Mouse (Mus musculus): Measurements from ENCODE around the gene Nrxn3. TPM values are rescaled to one million over a fixed set of nuclear protein-coding genes. Genes with fewer than 3 reads are reported as not detected.

Nrxn3 gene
- total RNA-seq, 2 experiments from 2014 or later, result 147 to 197 TPM

- no peak for DNase-seq (ENCODE audit: extremely low spot score in 1 of 2, low spot score in 1 of 2)
These were observed 567.1 kb downstream of the Nrxn3 start for GRCm38 (mm10) chr12:89289589-89290274.

- no peak for DNase-seq (ENCODE audit: extremely low spot score in 1 of 2, low spot score in 1 of 2)
These were observed 568.3 kb downstream of the Nrxn3 start for GRCm38 (mm10) chr12:89290736-89291574.

GRCm38 (mm10) chr12:89302011-89302410 is 579.3 kb downstream of the Nrxn3 start:
- peak; percentile 75 to 88 for DNase-seq (ENCODE audit: extremely low spot score in 1 of 2, low spot score in 1 of 2)

- no peak for DNase-seq (ENCODE audit: extremely low spot score in 1 of 2, low spot score in 1 of 2)
These were observed 587.5 kb downstream of the Nrxn3 start for GRCm38 (mm10) chr12:89310200-89310599.

GRCm38 (mm10) chr12:89312586-89312985 is 589.9 kb downstream of the Nrxn3 start:
- peak in 1 of 2 experiments; percentile 30 for DNase-seq (ENCODE audit: extremely low spot score in 1 of 2, low spot score in 1 of 2)

- DNase-seq (ENCODE audit: extremely low spot score in 1 of 2, low spot score in 1 of 2), result no peak
These were observed 603.3 kb downstream of the Nrxn3 start for GRCm38 (mm10) chr12:89325864-89326560.

GRCm38 (mm10) chr12:89331474-89332263 is 609.0 kb downstream of the Nrxn3 start:
- no peak for DNase-seq (ENCODE audit: extremely low spot score in 1 of 2, low spot score in 1 of 2)

GRCm38 (mm10) chr12:89333486-89333885 is 610.8 kb downstream of the Nrxn3 start:
- DNase-seq (ENCODE audit: extremely low spot score in 1 of 2, low spot score in 1 of 2), result no peak

- no peak for DNase-seq (ENCODE audit: extremely low spot score in 1 of 2, low spot score in 1 of 2)
These were observed 642.2 kb downstream of the Nrxn3 start for GRCm38 (mm10) chr12:89364850-89365249.

- no peak for DNase-seq (ENCODE audit: extremely low spot score in 1 of 2, low spot score in 1 of 2)
These were observed 647.3 kb downstream of the Nrxn3 start for GRCm38 (mm10) chr12:89369939-89370338.

GRCm38 (mm10) chr12:89376600-89376999 is 653.9 kb downstream of the Nrxn3 start:
- DNase-seq (ENCODE audit: extremely low spot score in 1 of 2, low spot score in 1 of 2), result no peak

GRCm38 (mm10) chr12:89377051-89377643 is 654.5 kb downstream of the Nrxn3 start:
- peak; percentile 11 to 32 for DNase-seq (ENCODE audit: extremely low spot score in 1 of 2, low spot score in 1 of 2)

- no peak for DNase-seq (ENCODE audit: extremely low spot score in 1 of 2, low spot score in 1 of 2)
These were observed 655.0 kb downstream of the Nrxn3 start for GRCm38 (mm10) chr12:89377687-89378086.

GRCm38 (mm10) chr12:89383254-89383653 is 660.6 kb downstream of the Nrxn3 start:
- DNase-seq (ENCODE audit: extremely low spot score in 1 of 2, low spot score in 1 of 2), result no peak

GRCm38 (mm10) chr12:89395121-89395792 is 672.6 kb downstream of the Nrxn3 start:
- DNase-seq (ENCODE audit: extremely low spot score in 1 of 2, low spot score in 1 of 2), result no peak

GRCm38 (mm10) chr12:89436519-89436918 is 713.8 kb downstream of the Nrxn3 start:
- no peak for DNase-seq (ENCODE audit: extremely low spot score in 1 of 2, low spot score in 1 of 2)

- no peak for DNase-seq (ENCODE audit: extremely low spot score in 1 of 2, low spot score in 1 of 2)
These were observed 719.8 kb downstream of the Nrxn3 start for GRCm38 (mm10) chr12:89442323-89443038.

- DNase-seq (ENCODE audit: extremely low spot score in 1 of 2, low spot score in 1 of 2), result peak; percentile 22 to 59
These were observed 728.1 kb downstream of the Nrxn3 start for GRCm38 (mm10) chr12:89450667-89451298.
